Mouse (Mus musculus) kidney, adult 2 months (tissue): ENCODE data around the gene Pou3f3.

Experiments
- CTCF ChIP-seq: fragments of 200-500 bp; conservative IDR thresholded peaks from 2 replicates; pipeline ENCODE4 v1.5.1; 2011; ENCODE audit warnings: low read depth, mild to moderate bottlenecking, control low read depth, low read length, moderate library complexity, mixed read lengths; ENCODE audit not compliant: insufficient read depth, insufficient read length
- POLR2A ChIP-seq: fragments of 200-500 bp; IDR thresholded peaks from one replicate; pipeline ENCODE4 v1.6.1; 2011; ENCODE audit warnings: low read depth, low read length, control low read depth

GRCm38 (mm10) chr1:42686194-42687131 lies 9.1 kb upstream of the Pou3f3 start:
- TF ChIP-seq POLR2A (no peak), CTCF (no peak)
